Mouse (Mus musculus) stomach, embryonic 14.5 days (tissue): ENCODE measurements around the gene Gm16181. TPM values are rescaled to one million over a fixed set of nuclear protein-coding genes. Genes with fewer than 3 reads are reported as not detected.
A peak's percentile ranks its signal among the peaks of the same experiment; 100 is the strongest.

Experiments used
- ATAC-seq: fragments of 200-750 bp; cut with Nextera tagmentation; 2 replicates; pipeline ENCODE4 v1.8.0; 2017; ENCODE audit warnings: low read depth, moderate TSS enrichment; ENCODE audit not compliant: insufficient number of reproducible peaks, insufficient read depth, low FRiP score
- H3K27ac ChIP-seq: fragments of 300-500 bp; sonication (generic); 2 replicates; pipeline ENCODE4 v1.5.1; 2014; ENCODE audit warnings: mild to moderate bottlenecking, low read length, moderate library complexity, mixed read lengths
- H3K27me3 ChIP-seq: fragments of 300-500 bp; sonication (generic); 2 replicates; pipeline ENCODE4 v1.6.1; 2014; ENCODE audit warnings: low read length, control low read depth, mixed read lengths; ENCODE audit not compliant: control insufficient read depth, insufficient read depth
- H3K36me3 ChIP-seq: fragments of 300-500 bp; sonication (generic); 2 replicates; pipeline ENCODE4 v1.6.1; 2014; ENCODE audit warnings: mild to moderate bottlenecking, control low read depth, low read length, moderate library complexity, mixed read lengths; ENCODE audit not compliant: control insufficient read depth, insufficient read depth
- H3K4me1 ChIP-seq: fragments of 300-500 bp; sonication (generic); 2 replicates; pipeline ENCODE4 v1.6.1; 2014; ENCODE audit warnings: low read length, control low read depth, mixed read lengths; ENCODE audit not compliant: control insufficient read depth, insufficient read depth
- H3K4me2 ChIP-seq: fragments of 300-500 bp; sonication (generic); replicated peaks from 2 replicates; pipeline ENCODE4 v1.6.1; 2014; ENCODE audit warnings: low read depth, low read length, control low read depth
- H3K4me3 ChIP-seq: fragments of 300-500 bp; sonication (generic); 2 replicates; pipeline ENCODE4 v1.5.1; 2014; ENCODE audit warnings: low read depth, low read length, control low read depth
- H3K9ac ChIP-seq: fragments of 300-500 bp; sonication (generic); replicated peaks from 2 replicates; pipeline ENCODE4 v1.6.1; 2014; ENCODE audit warnings: low read depth, mild to moderate bottlenecking, control low read depth, low read length, moderate library complexity, mixed read lengths
- H3K9me3 ChIP-seq: fragments of 300-500 bp; sonication (generic); 2 replicates; pipeline ENCODE4 v1.6.1; 2016; ENCODE audit warnings: low read depth, low read length, control low read depth; ENCODE audit not compliant: control insufficient read depth
- WGBS: fragments of 180-500 bp; shearing (Covaris S2); extraction: QIAGEN DNeasy Blood & Tissue Kit; methylation state at CpG from one replicate; pipeline ENCODE4 v1.1.7; 2014; 5-methylcytosine and 5-hydroxymethylcytosine counted together
- polyA plus RNA-seq: library from polyadenylated mRNA; unstranded; fragments of >200 nt; fragmentation: Nextera tagmentation; extraction: Ambion mirVana; gene quantifications from 2 replicates; pipeline ENCODE4 v1.2.1, GENCODE M21; 2014

The Gm16181 gene
- polyA plus RNA-seq, 1 experiment from 2014 or later, result not detected

DNA sequence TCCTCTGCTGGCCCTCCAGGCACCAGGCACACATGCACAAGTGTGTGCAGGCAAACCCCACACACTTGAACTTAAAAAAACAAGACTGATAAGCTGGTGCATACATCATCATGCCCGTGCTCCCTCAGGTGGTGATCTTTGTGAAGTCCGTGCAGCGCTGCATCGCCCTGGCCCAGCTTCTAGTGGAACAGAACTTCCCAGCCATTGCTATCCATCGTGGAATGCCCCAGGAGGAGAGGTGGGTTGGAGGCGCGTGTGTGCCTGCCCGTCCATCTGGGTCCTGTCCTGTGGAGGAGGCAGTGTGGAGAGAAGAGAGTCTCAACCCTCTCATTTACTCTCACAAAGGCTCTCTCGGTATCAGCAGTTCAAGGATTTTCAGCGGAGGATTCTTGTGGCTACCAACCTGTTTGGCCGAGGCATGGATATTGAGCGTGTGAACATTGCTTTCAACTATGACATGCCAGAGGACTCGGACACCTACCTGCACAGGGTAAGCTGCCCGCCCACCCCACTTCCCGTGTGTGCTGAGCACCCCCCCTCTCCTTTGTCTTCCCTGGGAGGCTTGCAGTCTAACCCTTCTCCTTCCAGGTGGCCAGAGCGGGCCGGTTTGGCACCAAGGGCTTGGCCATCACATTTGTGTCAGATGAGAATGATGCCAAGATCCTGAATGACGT is 32.1 kb downstream of the Gm16181 start:
- no peaks in the 10 kb centered on the region for H3K27me3 ChIP-seq
- H3K36me3 ChIP-seq, result peaks cover 63% of the 10 kb centered on the region
- no peaks in the 10 kb centered on the region for H3K4me1 ChIP-seq
- H3K4me3 ChIP-seq, result no peak overlapping the region
- H3K9ac ChIP-seq, result no peak overlapping the region
- ATAC-seq, result no peak
- 80% methylated on average over 18 of the region's 18 CpGs for WGBS
- H3K9me3 ChIP-seq, result no peaks in the 10 kb centered on the region
- H3K4me2 ChIP-seq, result no peak overlapping the region
- no peak overlapping the region for H3K27ac ChIP-seq

- Histone ChIP-seq H3K27me3 (no peaks in the 10 kb centered on the region), H3K4me2 (no peak overlapping the region), H3K4me1 (no peaks in the 10 kb centered on the region), H3K9ac (no peak overlapping the region), H3K27ac (no peak overlapping the region), H3K4me3 (no peak overlapping the region), H3K9me3 (no peaks in the 10 kb centered on the region), H3K36me3 (peaks cover 56% of the 10 kb centered on the region)
- 82% methylated on average over 32 of the region's 32 CpGs for WGBS
- 0 out of 2 replicates have a peak, but pooled peaks have one; percentile 1 for ATAC-seq
Observed at GRCm38 (mm10) chr17:35253293-35254093, 32.9 kb downstream of the Gm16181 start.

DNA sequence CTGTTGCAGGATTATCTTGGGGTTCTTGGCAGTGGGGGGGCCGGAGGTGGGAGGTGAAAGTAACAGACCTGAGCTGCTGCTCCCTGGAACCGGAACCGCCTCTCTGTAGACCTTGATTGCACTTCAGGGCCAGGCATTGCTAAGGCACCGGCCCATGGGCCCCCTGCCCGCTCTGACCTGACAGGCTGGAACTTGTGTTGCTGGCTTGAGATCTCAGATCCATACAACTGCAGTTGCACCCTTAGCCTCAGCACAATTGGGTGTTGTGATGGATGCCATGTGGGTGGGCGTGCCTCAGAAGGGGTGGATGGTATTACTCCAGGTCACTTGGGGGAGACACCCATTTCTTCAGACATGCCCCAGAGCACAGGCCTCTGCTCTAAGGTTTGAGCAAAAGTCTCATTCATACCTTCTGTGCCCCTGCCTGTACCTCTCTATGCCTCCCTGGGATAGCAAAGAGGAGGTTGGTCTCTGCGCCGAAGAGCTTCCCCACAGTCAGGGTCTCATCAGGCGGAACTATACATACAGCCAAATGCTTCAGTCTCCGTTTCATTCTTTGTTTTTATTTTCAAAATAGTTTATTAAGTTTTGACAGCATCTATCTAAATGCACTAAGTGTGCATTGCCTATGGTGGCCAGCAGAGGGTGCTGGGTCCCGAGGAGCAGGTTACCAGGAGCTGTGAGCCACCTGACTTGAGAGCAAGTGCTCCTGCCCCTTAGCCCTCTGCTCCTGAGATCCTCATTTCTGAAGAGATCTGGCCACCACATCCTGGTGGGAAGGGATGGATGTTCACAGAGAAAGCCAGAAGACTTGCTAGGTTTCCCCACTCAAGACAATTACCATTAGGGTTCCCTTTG is 33.8 kb downstream of the Gm16181 start:
- H3K4me1 ChIP-seq, result no peaks in the 10 kb centered on the region
- ATAC-seq, result peak; percentile 17; the same call in 1 of the 2 replicates
- H3K36me3 ChIP-seq, result peaks cover 46% of the 10 kb centered on the region
- WGBS, result 67% methylated on average over 11 of the region's 11 CpGs
- no peaks in the 10 kb centered on the region for H3K27me3 ChIP-seq
- H3K4me2 ChIP-seq, result no peak overlapping the region
- H3K9ac ChIP-seq, result no peak overlapping the region
- no peaks in the 10 kb centered on the region for H3K9me3 ChIP-seq
- H3K4me3 ChIP-seq, result no peak overlapping the region
- H3K27ac ChIP-seq, result no peak overlapping the region

DNA sequence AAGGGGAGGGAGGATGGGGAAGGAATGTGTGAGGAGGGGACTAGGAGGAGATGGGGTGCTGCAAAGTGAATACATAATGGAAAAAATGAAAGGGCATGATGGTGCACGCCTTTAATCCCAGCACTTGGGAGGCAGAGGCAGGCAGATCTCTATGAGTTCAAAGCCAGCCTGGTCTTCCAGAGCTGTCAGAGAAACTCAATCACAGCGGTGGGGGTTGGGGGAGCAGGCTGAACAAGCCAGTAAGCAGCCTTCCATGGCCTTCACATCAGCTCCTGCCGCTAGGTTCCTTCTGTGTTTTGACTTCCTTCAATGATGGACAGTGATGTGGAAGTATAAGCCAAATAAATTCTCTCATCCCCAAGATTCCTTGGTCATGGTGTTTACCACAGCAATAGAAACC is 34.7 kb downstream of the Gm16181 start:
- no peak overlapping the region for H3K4me2 ChIP-seq

GRCm38 (mm10) chr17:35255704-35256103 is 35.1 kb downstream of the Gm16181 start:
- no peaks in the 10 kb centered on the region for H3K27me3 ChIP-seq
- no peak overlapping the region for H3K9ac ChIP-seq
- no peak overlapping the region for H3K4me2 ChIP-seq
- H3K36me3 ChIP-seq, result peaks cover 34% of the 10 kb centered on the region
- H3K4me3 ChIP-seq, result no peak overlapping the region
- H3K4me1 ChIP-seq, result no peaks in the 10 kb centered on the region
- no peak for ATAC-seq
- no peak overlapping the region for H3K27ac ChIP-seq
- WGBS, result 52% methylated on average over 4 of the region's 4 CpGs
- no peaks in the 10 kb centered on the region for H3K9me3 ChIP-seq

More for the DNA sequence above, 34.7 kb downstream of the Gm16181 start:
- Histone ChIP-seq H3K4me3 (no peak overlapping the region), H3K27me3 (no peaks in the 10 kb centered on the region), H3K36me3 (peaks cover 38% of the 10 kb centered on the region), H3K4me1 (no peaks in the 10 kb centered on the region), H3K9ac (no peak overlapping the region), H3K9me3 (no peaks in the 10 kb centered on the region), H3K27ac (no peak overlapping the region)
- 72% methylated on average over 3 of the region's 3 CpGs for WGBS
- no peak for ATAC-seq

DNA sequence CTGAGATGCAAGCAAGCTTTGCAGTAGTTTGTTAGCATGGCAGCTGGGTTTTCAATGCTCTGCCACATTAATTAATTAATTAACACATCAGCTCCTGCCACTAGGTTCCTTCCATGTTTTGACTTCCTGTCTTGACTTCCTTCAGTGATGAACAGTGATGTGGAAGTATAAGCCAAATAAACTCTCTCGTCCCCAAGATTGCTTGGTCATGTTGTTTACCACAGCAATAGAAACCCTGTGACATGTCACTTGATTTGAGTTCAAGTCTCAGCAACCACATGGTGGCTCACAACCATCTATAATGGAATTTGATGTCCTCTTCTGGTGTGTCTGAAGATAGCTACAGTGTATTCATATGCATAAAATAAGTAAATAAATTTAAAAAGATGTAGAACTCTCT is 36.7 kb downstream of the Gm16181 start:
- H3K9me3 ChIP-seq, result no peaks in the 10 kb centered on the region
- no peaks in the 10 kb centered on the region for H3K4me1 ChIP-seq
- 64% methylated on average over 1 of the region's 1 CpGs for WGBS
- ATAC-seq, result no peak
- no peak overlapping the region for H3K4me3 ChIP-seq
- no peak overlapping the region for H3K27ac ChIP-seq
- H3K9ac ChIP-seq, result no peak overlapping the region
- H3K4me2 ChIP-seq, result no peak overlapping the region
- H3K36me3 ChIP-seq, result peaks cover 19% of the 10 kb centered on the region
- H3K27me3 ChIP-seq, result no peaks in the 10 kb centered on the region

- Histone ChIP-seq H3K36me3 (peaks cover 13% of the 10 kb centered on the region), H3K27ac (no peak overlapping the region), H3K9me3 (no peaks in the 10 kb centered on the region), H3K27me3 (no peaks in the 10 kb centered on the region), H3K4me3 (no peak overlapping the region), H3K4me2 (peak overlapping the region; percentile 23; the same call in 1 of the 2 replicates), H3K9ac (no peak overlapping the region), H3K4me1 (no peaks in the 10 kb centered on the region)
- WGBS, result 18% methylated on average over 17 of the region's 17 CpGs
- no peak; the same call in 1 of the 2 replicates for ATAC-seq
Observed at GRCm38 (mm10) chr17:35257824-35258491, 37.3 kb downstream of the Gm16181 start.
